Mouse (Mus musculus) heart, embryonic 15.5 days (tissue): ENCODE results near the gene H2-Oa. TPM values are rescaled to one million over a fixed set of nuclear protein-coding genes. Genes with fewer than 3 reads are reported as not detected.

ENCODE experiments used
- polyA plus RNA-seq: library from polyadenylated mRNA; unstranded; fragments of >200 nt; fragmentation: Nextera tagmentation; extraction: Ambion mirVana; gene quantifications from 2 replicates; pipeline ENCODE4 v1.2.1, GENCODE M21; 2015

H2-Oa gene
- polyA plus RNA-seq, 1 experiment from 2014 or later = 0.29 TPM

Other genes starting within 250 kb of the H2-Oa start
- gene Cd320, start 249.2 kb upstream of the H2-Oa start, polyA plus RNA-seq = 31.4 and 39.9 TPM in 2 replicates
- gene Gm7029, start 218.5 kb upstream of the H2-Oa start, polyA plus RNA-seq = not detected in 2 replicates
- gene Kifc1, start 201.7 kb upstream of the H2-Oa start, polyA plus RNA-seq = 5.3 and 7.3 TPM in 2 replicates
- 0.18 TPM in 1 of 2 replicates, not detected in the other for gene Platr17, start 187.2 kb upstream of the H2-Oa start, polyA plus RNA-seq
- 27.1 and 36.7 TPM in 2 replicates for gene Daxx, start 182.9 kb upstream of the H2-Oa start, polyA plus RNA-seq
- gene Tapbp, start 176.4 kb upstream of the H2-Oa start, polyA plus RNA-seq = 44.3 and 61.3 TPM in 2 replicates
- 11.3 and 15.3 TPM in 2 replicates for gene Zbtb22, start 176.4 kb upstream of the H2-Oa start, polyA plus RNA-seq
- 34.7 and 44.8 TPM in 2 replicates for gene Rgl2, start 162.8 kb upstream of the H2-Oa start, polyA plus RNA-seq
- 112 and 115 TPM in 2 replicates for gene Pfdn6, start 152.0 kb upstream of the H2-Oa start, polyA plus RNA-seq
- 16.3 and 24.1 TPM in 2 replicates for gene Wdr46, start 151.7 kb upstream of the H2-Oa start, polyA plus RNA-seq
- gene B3galt4, start 140.9 kb upstream of the H2-Oa start, polyA plus RNA-seq = 5.1 and 6.5 TPM in 2 replicates
- 35.5 and 44.7 TPM in 2 replicates for gene Vps52, start 136.5 kb upstream of the H2-Oa start, polyA plus RNA-seq
- 847 and 935 TPM in 2 replicates for gene Rps18, start 136.3 kb upstream of the H2-Oa start, polyA plus RNA-seq
- 37.4 and 80.9 TPM in 2 replicates for gene H2-K1, start 92.0 kb upstream of the H2-Oa start, polyA plus RNA-seq
- 15.8 and 20.8 TPM in 2 replicates for gene Ring1, start 67.7 kb upstream of the H2-Oa start, polyA plus RNA-seq
- 47.4 and 56.2 TPM in 2 replicates for gene H2-Ke6, start 64.3 kb upstream of the H2-Oa start, polyA plus RNA-seq
- 97.8 and 133 TPM in 2 replicates for gene Slc39a7, start 60.7 kb upstream of the H2-Oa start, polyA plus RNA-seq
- 26.8 and 38.5 TPM in 2 replicates for gene Rxrb, start 60.5 kb upstream of the H2-Oa start, polyA plus RNA-seq
- 1.3 and 4.6 TPM in 2 replicates for gene Col11a2, start 52.9 kb upstream of the H2-Oa start, polyA plus RNA-seq
- gene H2-DMa, start 27.2 kb downstream of the H2-Oa start, polyA plus RNA-seq = 6.0 and 13.6 TPM in 2 replicates
- 59.0 and 77.7 TPM in 2 replicates for gene Brd2, start 30.3 kb downstream of the H2-Oa start, polyA plus RNA-seq
- gene H2-DMb2, start 51.0 kb downstream of the H2-Oa start, polyA plus RNA-seq = 0.69 and 2.5 TPM in 2 replicates
- gene H2-DMb1, start 60.7 kb downstream of the H2-Oa start, polyA plus RNA-seq = 0.34 and 3.2 TPM in 2 replicates
- gene Tap1, start 95.2 kb downstream of the H2-Oa start, polyA plus RNA-seq = 2.4 and 8.0 TPM in 2 replicates
- gene Psmb9, start 95.4 kb downstream of the H2-Oa start, polyA plus RNA-seq = 3.1 and 22.4 TPM in 2 replicates
- gene Psmb8, start 105.4 kb downstream of the H2-Oa start, polyA plus RNA-seq = 6.3 and 50.4 TPM in 2 replicates
- gene Tap2, start 111.2 kb downstream of the H2-Oa start, polyA plus RNA-seq = 5.3 and 13.7 TPM in 2 replicates
- gene H2-Ob, start 146.6 kb downstream of the H2-Oa start, polyA plus RNA-seq = 0.14 and 0.30 TPM in 2 replicates
- gene H2-Ab1, start 165.3 kb downstream of the H2-Oa start, polyA plus RNA-seq = 16.2 and 120 TPM in 2 replicates
- gene H2-Aa, start 195.5 kb downstream of the H2-Oa start, polyA plus RNA-seq = 5.9 and 42.6 TPM in 2 replicates
- gene H2-Eb1, start 213.5 kb downstream of the H2-Oa start, polyA plus RNA-seq = 5.6 and 28.9 TPM in 2 replicates
- 0.11 TPM in 1 of 2 replicates, not detected in the other for gene H2-Eb2, start 233.3 kb downstream of the H2-Oa start, polyA plus RNA-seq